25 mouse cellular contexts compared by ENCODE assay signal in the genomic region with DNA sequence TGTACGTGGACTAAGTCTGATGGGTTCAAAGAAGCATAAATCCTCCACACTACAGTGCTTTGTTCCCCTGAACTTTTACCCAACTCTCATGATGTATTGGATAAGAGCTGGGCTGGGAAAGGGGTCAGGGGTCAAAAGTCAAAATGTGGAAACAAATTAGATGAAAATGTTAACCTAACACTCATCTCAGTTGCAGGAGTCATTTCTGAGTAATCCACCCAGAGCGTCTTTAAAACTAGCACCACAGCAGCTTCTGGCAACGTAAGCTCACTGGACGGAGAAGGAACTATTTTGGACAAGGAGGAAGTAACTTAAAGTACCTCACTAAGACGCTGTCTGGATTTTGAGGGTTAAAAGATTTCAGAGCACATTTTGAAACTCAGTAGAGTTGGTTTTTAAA. TPM values are rescaled to one million over a fixed set of nuclear protein-coding genes. Genes with fewer than 3 reads are reported as not detected.
DNase-seq lines count a peak whose midpoint lies in the region; ATAC-seq and TF ChIP-seq lines count a peak whose summit lies in the region.
"Had no signal": no experiment of that assay in that cellular context is flagged by ENCODE, and none has a peak within 500 bp of the region (broad histone marks: within the 10 kb centered on the region; RNA-seq: fewer than 3 reads in every experiment).

No protein-coding gene starts in this region.

- ATAC-seq in granulocyte monocyte progenitor cell, adult 5-6 weeks (replicated peaks; ENCODE audit: poor library complexity, severe bottlenecking): peak; percentile 68
- peak; percentile 31; the same call in 1 of the 2 replicates for ATAC-seq in megakaryocyte progenitor cell, adult 5-6 weeks (replicated peaks; ENCODE audit: poor library complexity)
- ATAC-seq: CD4-positive, CD25-positive, alpha-beta regulatory T cell, adult 4 months; forebrain, embryonic 15.5 days; hindbrain, postnatal 0 days had no signal

- in situ Hi-C loops in CH12.LX (cut with MboI; ENCODE audit: low pct_ligation_motif_present, low pct_unique_long_range_greater_than_20kb, low sequenced_read_pairs): no loop called here

- no peak for TF ChIP-seq EP300 in CH12.LX (IDR thresholded peaks at IDR 0.05; ENCODE audit: low read length)

- no peaks in the 10 kb centered on the region for H3K36me3 ChIP-seq in CH12.LX (replicated peaks in 1 of 2; ENCODE audit: control insufficient read depth in 1 of 2, insufficient read depth in 1 of 2, low read length in 1 of 2)
- H3K36me3 ChIP-seq: embryonic facial prominence, embryonic 12.5 days; forebrain, embryonic 15.5 days; heart, embryonic 13.5 days; hindbrain, embryonic 13.5 days had no signal

- no peak overlapping the region for H3K27ac ChIP-seq in CH12.LX (ENCODE audit: insufficient read depth, low read depth)
- H3K27ac ChIP-seq: embryonic facial prominence, embryonic 12.5 days; forebrain, embryonic 15.5 days; heart, embryonic 13.5 days; hindbrain, embryonic 13.5 days; hindbrain, postnatal 0 days had no signal

- no peak for TF ChIP-seq CTCF in CH12.LX (conservative IDR thresholded peaks at IDR 0.05 in 1 of 2, IDR thresholded peaks at IDR 0.05 in 1 of 2; ENCODE audit: low read depth in 2 of 2, low read length in 2 of 2)

- H3K79me2 ChIP-seq in CH12.LX (replicated peaks; ENCODE audit: control insufficient read depth, extremely low read depth, insufficient read depth, poor library complexity, severe bottlenecking): no peaks in the 10 kb centered on the region

- H3K4me3 ChIP-seq in CH12.LX (replicated peaks in 1 of 3; ENCODE audit: low read depth in 2 of 3, low read length in 2 of 3, poor library complexity in 1 of 3): no peak overlapping the region
- H3K4me3 ChIP-seq: embryonic facial prominence, embryonic 12.5 days; forebrain, embryonic 15.5 days; heart, embryonic 13.5 days; hindbrain, embryonic 13.5 days had no signal

- H3K9ac ChIP-seq in CH12.LX (ENCODE audit: insufficient read depth, low read depth): no peak overlapping the region
- H3K9ac ChIP-seq: embryonic facial prominence, embryonic 12.5 days; forebrain, embryonic 15.5 days; heart, embryonic 13.5 days; hindbrain, embryonic 13.5 days had no signal

- DNase-seq in A20 (ENCODE audit: low read depth, low spot score): peak; percentile 41
- peak; percentile 19 for DNase-seq in CH12.LX (ENCODE audit: extremely low read depth)
- DNase-seq in left cerebral cortex, adult 9 months (ENCODE audit: low spot score in 2 of 2): no peak
- DNase-seq in spleen, postnatal 14 days (ENCODE audit: low spot score in 2 of 2): no peak
- no peak for DNase-seq in gastrocnemius, postnatal 25 days
- DNase-seq: adrenal gland, postnatal 14 days; B cell, adult 2 months; cerebellum, adult 18-20 months; cerebellum, adult 9-11 months; embryo, embryonic 11 days; heart, postnatal 4 days had no signal

- H3K4me2 ChIP-seq in CH12.LX (ENCODE audit: insufficient read depth, low read depth, poor library complexity, severe bottlenecking): no peak overlapping the region
- H3K4me2 ChIP-seq: embryonic facial prominence, embryonic 12.5 days; forebrain, embryonic 15.5 days; heart, embryonic 13.5 days; hindbrain, embryonic 13.5 days had no signal

- TF ChIP-seq RAD21 in CH12.LX (IDR thresholded peaks at IDR 0.05; ENCODE audit: low read depth, low read length): no peak

- H3K4me1 ChIP-seq in CH12.LX (ENCODE audit: control insufficient read depth in 1 of 2, insufficient read depth in 2 of 2): peaks cover 0 to 15% of the 10 kb centered on the region in 2 experiments; a peak in 2 of 4 replicates
- H3K4me1 ChIP-seq: embryonic facial prominence, embryonic 12.5 days; forebrain, embryonic 15.5 days; heart, embryonic 13.5 days; hindbrain, embryonic 13.5 days had no signal

- H3K9me3 ChIP-seq in CH12.LX (replicated peaks; ENCODE audit: low read length): peaks cover 6% of the 10 kb centered on the region
- H3K9me3 ChIP-seq: embryonic facial prominence, embryonic 12.5 days; forebrain, embryonic 15.5 days; hindbrain, embryonic 13.5 days had no signal

- H3K27me3 ChIP-seq in CH12.LX (replicated peaks): no peaks in the 10 kb centered on the region
- H3K27me3 ChIP-seq: embryonic facial prominence, embryonic 12.5 days; forebrain, embryonic 15.5 days; heart, embryonic 13.5 days; hindbrain, embryonic 13.5 days had no signal

- dilution Hi-C loops in CH12.LX (cut with MboI; ENCODE audit: extremely low pct_ligation_motif_present, extremely low pct_unique_long_range_greater_than_20kb, low sequenced_read_pairs): no loop called here

- no peak for TF ChIP-seq POLR2A in CH12.LX (IDR thresholded peaks at IDR 0.05; ENCODE audit: low read depth, low read length)

TF ChIP-seq in CH12.LX, 34 proteins besides CTCF, POLR2A, EP300 and RAD21:
- no peak for TF ChIP-seq USF1 (IDR thresholded peaks at IDR 0.05; ENCODE audit: low read depth, low read length)
- TF ChIP-seq MXI1 (IDR thresholded peaks at IDR 0.05; ENCODE audit: low read depth, low read length): no peak
- TF ChIP-seq BHLHE40 (IDR thresholded peaks at IDR 0.05; ENCODE audit: low read depth, low read length): no peak
- TF ChIP-seq PAX5 (IDR thresholded peaks at IDR 0.05; ENCODE audit: low read length): no peak
- TF ChIP-seq MEF2A (IDR thresholded peaks at IDR 0.05; ENCODE audit: borderline replicate concordance, low read depth, low read length): no peak
- no peak for TF ChIP-seq MAX (IDR thresholded peaks at IDR 0.05; ENCODE audit: low read length)
- TF ChIP-seq TBP (conservative IDR thresholded peaks at IDR 0.05; ENCODE audit: low read depth, low read length): no peak
- no peak for TF ChIP-seq ETS1 (conservative IDR thresholded peaks at IDR 0.05; ENCODE audit: low read depth, low read length)
- no peak for TF ChIP-seq ELF1 (IDR thresholded peaks at IDR 0.05; ENCODE audit: low read depth, low read length)
- no peak for TF ChIP-seq HCFC1 (IDR thresholded peaks at IDR 0.05; ENCODE audit: low read depth, low read length)
- TF ChIP-seq SMC3 (IDR thresholded peaks at IDR 0.05; ENCODE audit: low read depth, low read length): no peak
- no peak for TF ChIP-seq MAFK (IDR thresholded peaks at IDR 0.05; ENCODE audit: insufficient replicate concordance, low read length)

RNA-seq across cellular contexts. Expression of a gene that starts 20.5 kb away (rescaled TPM):
- total RNA-seq in CH12.LX (2012; rRNA removed): not detected in 2 replicates
- total RNA-seq in CH12.LX (2014; rRNA removed): not detected in 2 replicates
- not detected in 2 replicates for polyA plus RNA-seq in CH12.LX (2012; ENCODE audit: insufficient read length, low read depth)
- not detected in 2 replicates for total RNA-seq in granulocyte monocyte progenitor cell, adult 5-6 weeks (2014; fragmentation: Nextera tagmentation)
- total RNA-seq in granulocyte monocyte progenitor cell, adult 5-6 weeks (2017): not detected in 2 replicates
- not detected in 2 replicates for total RNA-seq in megakaryocyte progenitor cell, adult 5-6 weeks (2015)
- not detected in 2 replicates for total RNA-seq in megakaryocyte progenitor cell, adult 5-6 weeks (2017)
- total RNA-seq in gastrocnemius, postnatal 25 days (2021): 1 to 10 TPM in 1 of 2 experiments, not detected in 1; 1.7 TPM
- total RNA-seq: adrenal gland, adult 18-20 months; adrenal gland, postnatal 14 days; gastrocnemius, adult 8-10 months; hindbrain, postnatal 0 days; MEL had no signal
- polyA plus RNA-seq: CD4-positive, CD25-positive, alpha-beta regulatory T cell, adult 4 months; embryonic facial prominence, embryonic 12.5 days; forebrain, embryonic 11.5 days; forebrain, embryonic 15.5 days; gonadal fat pad, adult 2 months; hindbrain, embryonic 13.5 days; hindbrain, postnatal 0 days; intestine, embryonic 14.5 days had no signal

Comparison
In these comparisons a context has a peak if more than half of its experiments do, and no peak if none do; other contexts are left out.
1. DNase-seq: peak in A20 (single experiment) and CH12.LX (single experiment); none in left cerebral cortex, adult 9 months (0 of 2), spleen, postnatal 14 days (0 of 2) and gastrocnemius, postnatal 25 days (single experiment).